Mouse (Mus musculus) gastrocnemius, adult 8-10 months (tissue): ENCODE measurements at regions not wholly inside any gene's neighbourhood (a gene's known extent, or its start where the extent isn't known, plus 50 kb on each side); places are given as distances from the start of the nearest gene placed in this dataset.

Experiments used
- DNase-seq, 2 experiments: peaks; one replicate each; pipeline ENCODE4 v3.0.0; 2022; ENCODE audit warnings: low spot score in 2 of 2

DNA sequence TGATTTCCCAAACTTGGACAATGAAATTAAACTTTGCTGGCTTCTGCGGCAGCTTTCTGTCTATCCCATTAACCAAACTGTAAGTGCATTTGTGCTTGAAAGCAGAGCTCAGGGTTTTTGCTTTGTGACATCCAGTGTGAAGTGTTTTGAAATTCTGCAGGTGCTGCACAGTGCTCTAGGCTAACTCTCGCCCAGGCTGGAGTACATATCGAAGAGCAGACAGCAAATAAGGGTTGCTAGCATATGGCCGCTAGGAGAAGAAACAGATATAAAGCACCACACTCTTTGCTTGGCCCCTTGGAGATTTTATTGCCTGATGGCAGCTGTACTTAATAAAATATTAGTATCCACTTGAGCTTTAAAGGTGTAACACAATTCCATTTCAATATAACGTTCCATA, 307.5 kb downstream of the Gm10295 start:
- DNase-seq, result no peak

DNA sequence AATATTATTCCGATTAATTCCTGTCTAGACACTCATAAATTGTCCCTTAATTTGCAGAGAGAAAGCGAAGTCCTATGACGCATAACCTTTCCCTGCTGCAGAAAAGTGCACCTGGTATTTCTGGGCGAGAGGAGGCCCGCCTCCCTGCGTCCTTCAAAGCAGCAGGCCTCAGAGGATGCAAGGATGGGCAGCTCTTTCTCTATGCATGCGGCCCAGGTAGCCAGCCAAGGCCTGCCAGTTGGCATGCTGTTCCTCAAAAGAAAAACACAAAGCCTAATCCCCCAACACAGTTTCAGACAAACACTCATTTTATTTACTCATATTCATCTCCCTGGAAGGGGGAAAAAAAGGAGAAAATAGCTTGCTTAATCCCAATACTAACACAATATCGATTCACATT, 308.2 kb downstream of the Gm10295 start:
- DNase-seq, result no peak

DNA sequence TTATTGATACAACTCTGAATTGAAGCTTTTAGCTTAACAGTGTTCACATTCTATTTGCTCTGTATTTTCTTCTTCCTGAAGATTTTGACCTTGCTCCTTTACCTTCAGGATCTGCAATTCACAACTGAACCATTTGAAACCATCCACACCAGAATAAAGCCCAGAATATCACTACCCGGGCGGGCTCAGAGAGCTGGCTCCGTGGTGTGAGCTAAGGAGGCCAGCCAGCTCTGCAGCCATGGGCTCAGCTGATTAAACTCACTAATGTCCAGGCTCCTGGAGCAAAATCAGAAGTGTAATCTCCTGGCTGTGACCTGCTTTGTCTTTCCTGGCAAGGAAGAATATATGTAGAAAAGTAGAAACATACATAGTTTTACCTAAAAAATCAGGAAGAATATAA, 309.9 kb downstream of the Gm10295 start:
- DNase-seq, result no peak

DNA sequence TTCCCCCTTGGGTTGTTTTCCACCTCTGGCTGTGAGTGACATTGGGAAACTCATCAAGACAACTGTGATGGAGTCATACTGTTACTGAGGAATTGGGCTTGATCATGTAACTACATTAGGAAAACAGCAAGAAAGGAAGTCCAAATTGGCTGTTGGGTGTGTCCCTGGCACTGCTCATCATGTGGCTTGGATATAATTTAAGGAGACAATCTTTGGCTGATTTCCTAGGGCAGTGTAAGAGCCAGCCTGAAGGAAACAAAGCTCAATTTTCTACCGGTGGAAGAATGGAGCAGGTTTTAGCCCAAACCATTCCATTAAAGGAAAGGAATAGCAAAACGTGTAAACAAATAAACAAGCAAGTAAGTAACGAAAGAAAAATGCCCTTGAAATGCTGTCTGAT, 310.4 kb downstream of the Gm10295 start:
- no peak for DNase-seq

DNA sequence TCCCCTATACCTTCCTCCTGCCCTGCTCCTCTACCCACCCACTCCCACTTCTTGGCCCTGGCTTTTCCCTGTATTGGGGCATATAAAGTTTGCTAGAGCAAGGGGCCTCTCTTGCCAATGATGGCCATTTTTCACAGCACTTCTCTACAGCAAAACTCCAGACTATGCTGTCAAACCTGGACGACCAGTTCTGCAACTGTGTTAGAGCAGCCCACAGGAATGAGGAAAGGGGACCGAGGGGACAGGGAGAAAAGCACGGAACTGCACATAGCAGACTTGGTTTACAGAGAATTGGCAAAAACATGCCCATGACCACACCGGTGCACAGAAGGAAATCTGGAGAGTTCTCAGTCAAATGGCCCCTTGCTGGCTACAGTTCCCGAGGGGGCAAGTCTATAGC, 312.7 kb downstream of the Gm10295 start:
- DNase-seq, result no peak

DNA sequence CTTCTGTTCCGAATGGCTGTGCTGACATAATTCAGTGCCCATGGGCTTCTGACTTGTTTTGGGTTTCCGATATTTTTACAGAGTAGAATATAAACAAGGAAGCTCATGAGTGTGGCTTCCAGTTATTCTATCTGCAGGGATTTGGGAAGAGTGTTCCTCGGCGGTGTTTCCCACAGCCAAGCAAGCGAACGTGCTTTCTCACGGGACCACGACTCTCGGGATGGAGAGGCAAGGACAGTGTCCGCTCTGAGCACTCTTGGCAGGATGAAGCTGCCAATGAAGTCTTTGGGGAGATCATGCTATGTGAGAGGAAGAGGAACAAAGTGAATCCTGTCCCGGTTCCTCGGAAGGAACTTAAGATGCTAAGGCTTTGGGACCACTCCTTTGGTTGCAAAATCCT, 318.2 kb downstream of the Gm10295 start:
- peak in 1 of 2 experiments; percentile 8 for DNase-seq

DNA sequence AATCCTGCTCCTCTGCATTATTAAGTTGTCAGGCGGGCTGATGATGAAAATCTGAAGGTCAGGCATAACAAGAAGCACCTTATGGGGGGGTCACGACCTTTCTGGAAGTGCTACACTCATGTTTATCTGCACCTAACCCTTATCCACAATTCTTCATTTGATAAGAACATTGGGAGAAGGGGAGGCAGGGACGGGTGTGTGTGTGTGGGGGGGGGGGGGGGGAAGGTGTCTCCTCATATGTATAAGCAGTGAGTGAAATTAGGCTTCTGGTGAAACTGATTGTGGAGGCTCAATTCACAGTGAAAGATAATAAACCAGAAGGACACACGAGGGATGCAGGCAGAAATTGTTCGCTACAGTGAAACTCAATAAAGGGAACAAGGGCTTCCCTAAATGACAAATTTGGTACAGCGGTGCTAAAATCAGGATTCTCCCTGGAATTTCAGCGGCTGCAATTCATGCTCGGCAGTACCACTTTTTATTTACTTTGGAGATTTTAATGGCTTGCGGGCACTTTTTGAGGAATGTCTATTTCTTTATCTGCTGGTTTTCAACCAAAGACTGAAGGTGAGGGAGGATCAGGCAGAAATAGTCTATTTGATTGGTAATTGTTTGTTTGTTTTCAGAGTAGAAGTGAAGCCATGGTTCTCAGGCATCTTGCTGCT, 327.2 kb downstream of the Gm10295 start:
- no peak for DNase-seq

DNA sequence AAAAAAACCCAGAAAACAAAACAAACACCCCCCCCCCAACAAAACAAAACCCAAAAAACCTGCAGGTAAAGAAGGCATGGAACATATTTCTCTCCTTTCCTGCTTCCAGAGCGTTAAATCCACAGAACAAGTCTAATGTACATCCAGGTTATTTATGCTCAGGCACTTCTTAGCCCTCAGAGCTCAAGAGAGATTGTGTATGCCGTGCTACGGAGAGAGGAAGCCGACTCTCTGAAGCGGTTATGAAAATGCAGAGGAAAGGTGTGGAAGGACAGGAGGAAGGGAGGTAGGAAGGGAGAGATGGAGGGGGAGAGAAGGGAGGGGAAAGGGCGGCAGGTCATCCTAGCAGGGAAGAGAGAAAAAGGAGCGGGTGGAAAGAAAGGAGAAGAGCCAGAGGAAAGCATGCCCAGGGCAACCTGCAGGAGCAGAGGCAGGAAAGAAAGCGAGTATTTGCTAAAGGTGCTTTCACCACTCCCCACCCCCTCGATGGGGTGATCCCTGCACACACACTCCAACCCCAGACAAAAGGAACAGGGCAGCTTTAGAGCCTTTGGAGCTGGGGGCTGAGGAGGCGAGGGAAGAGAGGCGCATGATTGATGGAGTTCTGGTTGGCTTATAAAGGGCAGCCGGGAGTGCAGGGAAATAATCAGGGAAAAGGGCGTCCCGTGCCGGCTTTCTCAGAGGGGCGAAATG, 327.9 kb downstream of the Gm10295 start:
- no peak for DNase-seq
